Mouse (Mus musculus): Measurements from ENCODE around the gene Tex50. TPM values are rescaled to one million over a fixed set of nuclear protein-coding genes. Genes with fewer than 3 reads are reported as not detected.

Gene Tex50
- total and polyA plus RNA-seq, 3 experiments: not detected

DNA sequence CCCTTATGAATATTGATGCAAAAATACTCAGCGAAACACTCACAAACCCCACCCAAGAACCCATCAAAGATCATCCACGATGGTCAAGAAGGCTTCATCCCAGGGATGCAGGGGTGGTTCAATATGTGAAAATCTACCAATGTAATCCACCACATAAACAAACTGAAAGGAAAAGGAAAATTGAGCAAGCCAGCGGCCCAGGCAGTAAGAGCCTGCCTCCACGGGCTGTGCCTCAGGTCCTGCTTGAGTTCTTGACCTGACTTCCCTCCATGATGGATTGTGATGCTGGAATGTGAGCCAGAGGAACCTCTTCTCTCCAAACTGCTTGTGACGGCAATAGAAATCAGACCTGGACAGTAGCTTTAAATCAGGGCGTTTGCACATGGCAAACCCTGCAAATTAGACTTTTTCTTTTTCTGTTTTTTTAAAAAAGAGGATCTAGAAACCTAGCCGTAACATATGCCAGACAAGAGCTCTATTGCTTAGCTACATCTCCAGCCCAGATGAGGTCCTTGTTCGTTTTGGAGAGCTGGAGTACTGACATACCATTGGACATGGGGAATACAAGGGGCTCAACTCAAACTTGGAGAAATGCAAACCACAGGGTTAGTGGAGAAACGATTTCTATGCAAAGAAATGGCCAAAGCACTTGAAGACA, 31.3 kb upstream of the Tex50 start:
- Histone ChIP-seq H3K4me1 (ENCODE audit: control insufficient read depth in 1 of 2, insufficient read depth in 2 of 2, low read length in 2 of 2) (no peaks in the 10 kb centered on the region), H3K9me3 (replicated peaks; ENCODE audit: insufficient read depth, low read length) (no peaks in the 10 kb centered on the region), H3K27me3 (ENCODE audit: control insufficient read depth in 1 of 2, insufficient read depth in 2 of 2, low read length in 2 of 2) (no peaks in the 10 kb centered on the region), H3K27ac (ENCODE audit: control insufficient read depth, low read depth, low read length) (no peak overlapping the region), H3K36me3 (ENCODE audit: control insufficient read depth in 1 of 2, insufficient read depth in 2 of 2, low read length in 2 of 2) (no peaks in the 10 kb centered on the region), H3K79me2 (ENCODE audit: control insufficient read depth, insufficient read depth, low read length, poor library complexity) (no peaks in the 10 kb centered on the region), H3K9ac (ENCODE audit: control insufficient read depth, low read depth, low read length, poor library complexity, severe bottlenecking) (no peak overlapping the region), H3K4me3 (ENCODE audit: control insufficient read depth in 1 of 2, insufficient read depth in 1 of 2, low read depth in 2 of 2, low read length in 2 of 2) (no peak overlapping the region; a peak in 1 of 4 replicates)
- TF ChIP-seq RCOR1 (IDR thresholded peaks at IDR 0.05; ENCODE audit: low read depth, low read length): no peak
- no peak for TF ChIP-seq USF1 (IDR thresholded peaks at IDR 0.05; ENCODE audit: low read depth, low read length)
- no peak for TF ChIP-seq RAD21 (IDR thresholded peaks at IDR 0.05; ENCODE audit: low read depth, low read length)
- TF ChIP-seq MAX (IDR thresholded peaks at IDR 0.05; ENCODE audit: low read length): no peak
- TF ChIP-seq MYB (IDR thresholded peaks at IDR 0.05; ENCODE audit: low read depth, low read length): no peak
- no peak for TF ChIP-seq JUND (IDR thresholded peaks at IDR 0.05; ENCODE audit: low read depth, low read length)
- TF ChIP-seq TBP (IDR thresholded peaks at IDR 0.05; ENCODE audit: low read depth, low read length): 0 out of 2 replicates have a peak, but pooled peaks have one; percentile 37
- TF ChIP-seq CHD2 (IDR thresholded peaks at IDR 0.05; ENCODE audit: low read length): no peak
- DNase-seq (ENCODE audit: low read depth, low spot score): peak; percentile 61

GRCm38 (mm10) chr1:161185431-161185830, 26.3 kb upstream of the Tex50 start:
- no peak for DNase-seq (ENCODE audit: low read depth, low spot score)
- TF ChIP-seq GABPA (IDR thresholded peaks at IDR 0.05; ENCODE audit: low read depth, low read length) (no peak), RCOR1 (IDR thresholded peaks at IDR 0.05; ENCODE audit: low read depth, low read length) (no peak), ZKSCAN1 (IDR thresholded peaks at IDR 0.05; ENCODE audit: low read depth, low read length) (no peak), TAL1 (IDR thresholded peaks at IDR 0.05; ENCODE audit: low read length) (no peak), TCF12 (IDR thresholded peaks at IDR 0.05; ENCODE audit: low read depth, low read length) (no peak), ZC3H11A (IDR thresholded peaks at IDR 0.05; ENCODE audit: low read depth, low read length) (no peak), RAD21 (IDR thresholded peaks at IDR 0.05; ENCODE audit: low read depth, low read length) (no peak), POLR2AphosphoS2 (IDR thresholded peaks at IDR 0.05; ENCODE audit: low read length) (no peak), JUND (IDR thresholded peaks at IDR 0.05; ENCODE audit: low read depth, low read length) (no peak), USF1 (IDR thresholded peaks at IDR 0.05; ENCODE audit: low read depth, low read length) (no peak), CHD1 (IDR thresholded peaks at IDR 0.05; ENCODE audit: low read depth, low read length) (no peak)
- no peak overlapping the region for H3K27ac ChIP-seq (ENCODE audit: control insufficient read depth, low read depth, low read length)
- no peaks in the 10 kb centered on the region for H3K4me1 ChIP-seq (ENCODE audit: control insufficient read depth in 1 of 2, insufficient read depth in 2 of 2, low read length in 2 of 2)
- H3K9ac ChIP-seq (ENCODE audit: control insufficient read depth, low read depth, low read length, poor library complexity, severe bottlenecking): no peak overlapping the region
- H3K4me3 ChIP-seq (ENCODE audit: control insufficient read depth in 1 of 2, insufficient read depth in 1 of 2, low read depth in 2 of 2, low read length in 2 of 2): no peak overlapping the region
- H3K79me2 ChIP-seq (ENCODE audit: control insufficient read depth, insufficient read depth, low read length, poor library complexity): no peaks in the 10 kb centered on the region
- no peaks in the 10 kb centered on the region for H3K36me3 ChIP-seq (ENCODE audit: control insufficient read depth in 1 of 2, insufficient read depth in 2 of 2, low read length in 2 of 2)
- H3K27me3 ChIP-seq (ENCODE audit: control insufficient read depth in 1 of 2, insufficient read depth in 2 of 2, low read length in 2 of 2): no peaks in the 10 kb centered on the region
- H3K9me3 ChIP-seq (replicated peaks; ENCODE audit: insufficient read depth, low read length): no peaks in the 10 kb centered on the region
